Mouse (Mus musculus) liver, embryonic 14.5 days (tissue): Measurements from ENCODE around the gene Ccdc63. TPM values are rescaled to one million over a fixed set of nuclear protein-coding genes. Genes with fewer than 3 reads are reported as not detected.
A peak's percentile ranks its signal among the peaks of the same experiment; 100 is the strongest.

Source experiments
- ATAC-seq: fragments of 200-750 bp; cut with Nextera tagmentation; 2 replicates; pipeline ENCODE4 v1.8.0; 2017; ENCODE audit warnings: moderate number of reproducible peaks, mild to moderate bottlenecking, moderate library complexity; ENCODE audit not compliant: insufficient read depth
- DNase-seq, 3 experiments: peaks; one replicate each; pipeline ENCODE4 v3.0.0-alpha.2; 2012 to 2013; ENCODE audit warnings: low read depth in 3 of 3, low spot score in 3 of 3
- H3K27ac ChIP-seq: fragments of 300-500 bp; sonication (generic); 2 replicates; pipeline ENCODE4 v1.5.1; 2014; ENCODE audit warnings: moderate library complexity, mild to moderate bottlenecking, control low read depth, inconsistent platforms
- H3K27me3 ChIP-seq: fragments of 300-500 bp; sonication (generic); 2 replicates; pipeline ENCODE4 v1.6.1; 2014; ENCODE audit warnings: mild to moderate bottlenecking, low read length, moderate library complexity; ENCODE audit not compliant: control insufficient read depth, insufficient read depth
- H3K36me3 ChIP-seq: fragments of 300-500 bp; sonication (generic); replicated peaks from 2 replicates; pipeline ENCODE4 v1.6.1; 2014; ENCODE audit warnings: low read depth; ENCODE audit not compliant: control insufficient read depth, insufficient read depth
- H3K4me1 ChIP-seq, 2 experiments: fragments of 200-500 bp in 1 of 2; fragments of 300-500 bp in 1 of 2; sonication (generic) in 1 of 2; replicated peaks; 2 replicates each; pipeline ENCODE4 v1.6.1; 2012 to 2014; ENCODE audit warnings: antibody characterized with exemption in 1 of 2, inconsistent platforms in 1 of 2, low read length in 1 of 2; ENCODE audit not compliant: control insufficient read depth in 2 of 2, insufficient read depth in 2 of 2
- H3K4me2 ChIP-seq: fragments of 300-500 bp; sonication (generic); 2 replicates; pipeline ENCODE4 v1.6.1; 2014; ENCODE audit warnings: low read depth, mild to moderate bottlenecking, control low read depth, moderate library complexity
- H3K4me3 ChIP-seq, 2 experiments: fragments of 200-500 bp in 1 of 2; fragments of 300-500 bp in 1 of 2; sonication (generic) in 1 of 2; 2 replicates each; pipeline ENCODE4 v1.5.1; 2012 to 2014; ENCODE audit warnings: low read depth in 2 of 2, low read length in 2 of 2, mild to moderate bottlenecking in 2 of 2, control low read depth in 1 of 2, inconsistent platforms in 1 of 2, moderate library complexity in 1 of 2; ENCODE audit not compliant: insufficient read depth in 1 of 2
- H3K9ac ChIP-seq: fragments of 300-500 bp; sonication (generic); replicated peaks from 2 replicates; pipeline ENCODE4 v1.6.1; 2014; ENCODE audit warnings: mild to moderate bottlenecking, control low read depth, moderate library complexity
- H3K9me3 ChIP-seq: fragments of 300-500 bp; sonication (generic); 2 replicates; pipeline ENCODE4 v1.6.1; 2016; ENCODE audit warnings: low read length, mixed read lengths; ENCODE audit not compliant: control insufficient read depth
- CTCF ChIP-seq: IDR thresholded peaks from 2 replicates; pipeline ENCODE4 v1.5.1; 2016; ENCODE audit warnings: antibody characterized with exemption, low read depth, control low read depth
- EP300 ChIP-seq: IDR thresholded peaks from 2 replicates; pipeline ENCODE4 v1.6.1; 2016; ENCODE audit warnings: antibody characterized with exemption, low read depth
- WGBS: fragments of 180-500 bp; shearing (Covaris S2); extraction: QIAGEN DNeasy Blood & Tissue Kit; methylation state at CpG from one replicate; pipeline ENCODE4 v1.1.7; 2014; ENCODE audit not compliant: insufficient replicate concordance; 5-methylcytosine and 5-hydroxymethylcytosine counted together
- polyA plus RNA-seq, 2 experiments: library from polyadenylated mRNA; depleted of rRNA in 1 of 2; stranded (reverse) in 1 of 2; unstranded in 1 of 2; fragments of >200 nt; fragmentation: Nextera tagmentation in 1 of 2; extraction: Ambion mirVana in 1 of 2; gene quantifications; 2 replicates each; pipeline versions ENCODE4 v1.2.1 to v1.2.3; 2012 to 2014

The Ccdc63 gene
- polyA plus RNA-seq, 2 experiments, result 0.13 TPM; not detected in 1

DNA sequence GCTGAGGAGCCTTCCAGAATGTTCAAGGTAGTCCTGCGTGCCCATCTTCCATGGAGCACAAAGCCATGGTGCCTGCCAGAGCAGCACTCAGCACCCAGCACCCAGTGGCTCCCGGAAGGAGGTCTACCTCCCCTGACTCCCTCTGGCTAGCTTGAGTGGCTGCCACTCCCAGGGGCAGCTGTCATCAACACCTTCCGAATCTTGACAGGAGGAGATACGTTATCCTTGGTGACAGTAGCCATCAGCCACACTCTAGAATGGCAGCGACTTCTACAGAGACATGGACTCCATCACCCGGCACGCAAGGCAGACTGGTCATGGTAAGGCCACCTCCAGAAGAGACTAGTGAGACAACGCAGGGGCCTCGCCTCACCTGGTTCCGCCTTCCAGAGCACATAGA, 46.2 kb downstream of the Ccdc63 start:
- 71% methylated on average over 10 of the region's 10 CpGs for WGBS
- H3K4me2 ChIP-seq, result no peak overlapping the region

DNA sequence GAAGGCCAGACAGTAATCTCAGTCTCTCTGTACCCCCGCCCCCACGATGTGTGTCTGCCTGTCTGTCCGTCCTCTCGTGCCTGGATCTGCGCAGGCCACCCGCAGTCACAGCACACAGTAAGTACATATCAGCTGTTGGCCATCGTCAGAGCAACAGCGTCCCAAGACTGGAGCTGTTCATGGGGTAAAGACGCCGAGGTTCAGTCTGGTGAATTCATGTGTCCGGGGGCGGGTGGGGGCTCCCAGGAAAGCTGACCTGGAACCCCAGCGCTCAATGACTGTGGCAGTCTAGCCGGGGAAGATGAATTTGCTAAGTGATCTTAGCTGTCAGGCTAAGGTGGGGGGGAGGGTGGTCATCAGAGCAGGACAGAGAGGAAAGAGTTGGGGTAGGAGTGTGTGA, 46.9 kb downstream of the Ccdc63 start:
- ATAC-seq, result no peak
- no peak overlapping the region for H3K27ac ChIP-seq
- H3K27me3 ChIP-seq, result no peaks in the 10 kb centered on the region
- H3K4me3 ChIP-seq, result no peak overlapping the region
- no peak for DNase-seq
- no peak overlapping the region for H3K9ac ChIP-seq
- no peak overlapping the region for H3K4me2 ChIP-seq
- H3K9me3 ChIP-seq, result no peaks in the 10 kb centered on the region
- no peaks in the 10 kb centered on the region for H3K36me3 ChIP-seq
- TF ChIP-seq EP300 (no peak), CTCF (no peak)
- H3K4me1 ChIP-seq, result no peaks in the 10 kb centered on the region
- WGBS, result 76% methylated on average over 14 of the region's 14 CpGs

More for the DNA sequence above, 46.2 kb downstream of the Ccdc63 start:
- Histone ChIP-seq H3K36me3 (no peaks in the 10 kb centered on the region), H3K27ac (no peak overlapping the region), H3K4me3 (no peak overlapping the region), H3K27me3 (no peaks in the 10 kb centered on the region), H3K4me1 (no peaks in the 10 kb centered on the region), H3K9me3 (no peaks in the 10 kb centered on the region), H3K9ac (no peak overlapping the region)
- TF ChIP-seq EP300 (no peak), CTCF (no peak)
- ATAC-seq, result no peak
- DNase-seq, result no peak

DNA sequence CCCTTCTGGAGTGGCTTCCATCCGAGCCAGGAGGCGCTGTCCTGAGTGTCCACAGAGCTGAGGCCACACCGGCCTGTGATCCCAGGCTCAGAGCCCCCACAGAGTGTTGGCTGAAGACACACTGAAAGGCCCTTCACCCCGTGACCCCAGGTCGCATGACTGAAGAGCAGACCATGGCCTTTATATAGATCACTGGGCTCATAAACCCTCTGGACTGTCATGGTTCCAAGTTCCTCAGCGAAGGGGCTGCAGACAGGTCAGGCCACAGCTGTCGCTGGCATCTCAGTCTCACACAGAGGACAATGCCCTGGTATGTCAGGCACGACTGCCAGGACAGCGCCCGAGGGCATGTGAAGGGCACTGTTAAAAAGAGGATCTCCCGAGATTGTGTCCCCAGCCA, 47.8 kb downstream of the Ccdc63 start:
- WGBS, result 64% methylated on average over 11 of the region's 11 CpGs

DNA sequence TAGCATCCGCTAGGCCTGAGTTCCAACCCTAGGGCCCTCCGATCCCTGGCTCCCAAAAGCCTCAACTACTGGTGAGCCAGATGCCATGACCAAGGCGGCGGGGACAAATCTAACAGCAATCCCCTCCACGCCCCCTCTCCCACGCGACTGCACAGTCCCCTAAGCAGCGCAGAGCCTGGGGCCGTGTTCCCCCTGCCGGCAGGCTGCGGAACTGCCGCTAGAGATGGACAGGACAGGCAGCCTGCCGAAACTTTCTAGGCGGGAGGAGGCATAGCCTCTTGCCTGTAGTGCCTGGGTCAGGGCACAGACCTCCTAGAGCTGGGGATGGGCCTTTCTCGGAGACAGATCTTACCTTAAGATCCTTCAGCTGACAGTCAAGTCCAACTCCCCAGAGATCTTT, 49.6 kb downstream of the Ccdc63 start:
- Histone ChIP-seq H3K27ac (no peak overlapping the region), H3K27me3 (no peaks in the 10 kb centered on the region), H3K36me3 (no peaks in the 10 kb centered on the region), H3K9me3 (no peaks in the 10 kb centered on the region), H3K9ac (no peak overlapping the region), H3K4me2 (no peak overlapping the region), H3K4me3 (no peak overlapping the region), H3K4me1 (no peaks in the 10 kb centered on the region)
- TF ChIP-seq CTCF (peak; percentile 96), EP300 (no peak)
- DNase-seq (peak in 1 of 3 experiments; percentile 17), ATAC-seq (no peak)
- WGBS, result 12% methylated on average over 15 of the region's 15 CpGs

More for the DNA sequence above, 47.8 kb downstream of the Ccdc63 start:
- no peaks in the 10 kb centered on the region for H3K4me1 ChIP-seq
- no peaks in the 10 kb centered on the region for H3K36me3 ChIP-seq
- H3K9ac ChIP-seq, result no peak overlapping the region
- H3K9me3 ChIP-seq, result no peaks in the 10 kb centered on the region
- H3K27ac ChIP-seq, result no peak overlapping the region
- no peak overlapping the region for H3K4me2 ChIP-seq
- no peak for TF ChIP-seq CTCF
- no peak overlapping the region for H3K4me3 ChIP-seq
- DNase-seq (no peak), ATAC-seq (no peak)
- H3K27me3 ChIP-seq, result no peaks in the 10 kb centered on the region

DNA sequence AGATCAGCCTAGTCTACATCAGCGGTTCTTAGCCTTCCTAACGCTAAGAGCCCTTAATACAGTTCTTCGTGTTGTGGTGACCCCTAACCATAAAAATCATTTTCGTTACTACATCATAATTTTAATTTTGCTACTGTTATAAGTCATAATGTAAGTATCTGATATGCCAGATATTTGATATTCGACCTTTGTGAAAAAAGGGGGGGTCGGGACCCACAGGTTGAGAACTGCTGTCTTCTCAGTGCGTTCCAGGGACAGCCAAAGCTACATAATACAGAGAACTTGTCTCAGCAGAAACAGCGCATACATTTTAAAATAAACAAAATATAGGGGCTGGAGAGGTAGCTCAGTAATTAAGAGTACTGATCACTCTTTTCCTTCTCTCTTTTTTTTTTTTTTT, 51.0 kb downstream of the Ccdc63 start:
- 64% methylated on average over 8 of the region's 8 CpGs for WGBS
- DNase-seq (no peak), ATAC-seq (no peak)
- no peaks in the 10 kb centered on the region for H3K9me3 ChIP-seq
- H3K4me1 ChIP-seq, result peaks cover 0 to 5% of the 10 kb centered on the region in 2 experiments; a peak in 2 of 4 replicates
- no peaks in the 10 kb centered on the region for H3K27me3 ChIP-seq
- no peak overlapping the region for H3K9ac ChIP-seq
- H3K4me3 ChIP-seq, result no peak overlapping the region
- no peak overlapping the region for H3K27ac ChIP-seq
- H3K36me3 ChIP-seq, result no peaks in the 10 kb centered on the region
- no peak overlapping the region for H3K4me2 ChIP-seq
- TF ChIP-seq EP300 (no peak), CTCF (no peak)
